Mouse (Mus musculus) intestine, embryonic 15.5 days (tissue): ENCODE data around the gene Slc22a14. TPM values are rescaled to one million over a fixed set of nuclear protein-coding genes. Genes with fewer than 3 reads are reported as not detected.
"Not testable (repeated sequence)": the region's sequence is repeated elsewhere in the genome, so short reads cannot be mapped to it uniquely, and the experiment has no call there.

ENCODE experiments used
- ATAC-seq: fragments of 200-750 bp; cut with Nextera tagmentation; 2 replicates; pipeline ENCODE4 v1.8.0; 2017; ENCODE audit warnings: moderate TSS enrichment, moderate library complexity
- H3K27ac ChIP-seq: fragments of 300-500 bp; sonication (generic); 2 replicates; pipeline ENCODE4 v1.5.1; 2015; ENCODE audit warnings: mild to moderate bottlenecking, inconsistent platforms
- H3K27me3 ChIP-seq: fragments of 300-500 bp; sonication (generic); replicated peaks from 2 replicates; pipeline ENCODE4 v1.6.1; 2015; ENCODE audit warnings: inconsistent platforms
- H3K36me3 ChIP-seq: fragments of 300-500 bp; sonication (generic); 2 replicates; pipeline ENCODE4 v1.6.1; 2015; ENCODE audit warnings: inconsistent platforms
- H3K4me1 ChIP-seq: fragments of 300-500 bp; sonication (generic); replicated peaks from 2 replicates; pipeline ENCODE4 v1.6.1; 2015; ENCODE audit warnings: inconsistent platforms
- H3K4me2 ChIP-seq: fragments of 300-500 bp; sonication (generic); replicated peaks from 2 replicates; pipeline ENCODE4 v1.6.1; 2015; ENCODE audit warnings: mild to moderate bottlenecking, inconsistent platforms
- H3K4me3 ChIP-seq: fragments of 300-500 bp; sonication (generic); replicated peaks from 2 replicates; pipeline ENCODE4 v1.5.1; 2015; ENCODE audit warnings: inconsistent platforms
- H3K9ac ChIP-seq: fragments of 300-500 bp; sonication (generic); 2 replicates; pipeline ENCODE4 v1.6.1; 2015; ENCODE audit warnings: inconsistent platforms
- H3K9me3 ChIP-seq: fragments of 300-500 bp; sonication (generic); 2 replicates; pipeline ENCODE4 v1.6.1; 2016; ENCODE audit warnings: inconsistent platforms
- whole genome bisulfite sequencing: fragments of 180-500 bp; shearing (Covaris S2); methylation state at CpG from one replicate; pipeline ENCODE4 v1.1.7; 2015; 5-methylcytosine and 5-hydroxymethylcytosine counted together
- polyA plus RNA-seq: library from polyadenylated mRNA; unstranded; fragments of >200 nt; fragmentation: Nextera tagmentation; extraction: Ambion mirVana; gene quantifications from 2 replicates; pipeline ENCODE4 v1.2.1, GENCODE M21; 2015

The Slc22a14 gene
- polyA plus RNA-seq, 1 experiment from 2014 or later = 0.06 TPM

DNA sequence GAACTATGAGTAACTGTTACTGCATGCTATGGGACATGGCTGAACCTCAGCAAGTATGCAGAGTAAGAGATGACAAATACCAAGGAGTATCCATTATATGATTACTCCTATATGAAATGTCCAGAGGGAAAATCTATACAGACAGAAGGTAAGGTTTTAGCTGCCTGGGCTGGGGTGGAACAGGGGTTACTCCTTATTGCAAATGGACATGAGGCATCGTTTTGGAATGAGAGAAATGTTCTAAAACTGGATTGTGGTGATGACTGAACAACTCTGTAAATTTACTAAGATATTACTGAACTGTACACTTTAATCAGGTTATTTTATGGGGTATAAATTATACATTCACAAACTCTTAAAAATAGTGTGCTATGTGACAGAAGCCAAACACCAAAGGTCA lies 46.5 kb downstream of the Slc22a14 start:
- Histone ChIP-seq H3K9me3 (no peaks in the 10 kb centered on the region), H3K36me3 (no peaks in the 10 kb centered on the region), H3K4me3 (no peak overlapping the region), H3K27ac (no peak overlapping the region), H3K4me2 (no peak overlapping the region), H3K27me3 (no peaks in the 10 kb centered on the region), H3K4me1 (peaks cover 7% of the 10 kb centered on the region; the same call in 1 of the 2 replicates), H3K9ac (no peak overlapping the region)
- WGBS = 96% methylated on average over 1 of the region's 1 CpGs
- ATAC-seq = no peak

DNA sequence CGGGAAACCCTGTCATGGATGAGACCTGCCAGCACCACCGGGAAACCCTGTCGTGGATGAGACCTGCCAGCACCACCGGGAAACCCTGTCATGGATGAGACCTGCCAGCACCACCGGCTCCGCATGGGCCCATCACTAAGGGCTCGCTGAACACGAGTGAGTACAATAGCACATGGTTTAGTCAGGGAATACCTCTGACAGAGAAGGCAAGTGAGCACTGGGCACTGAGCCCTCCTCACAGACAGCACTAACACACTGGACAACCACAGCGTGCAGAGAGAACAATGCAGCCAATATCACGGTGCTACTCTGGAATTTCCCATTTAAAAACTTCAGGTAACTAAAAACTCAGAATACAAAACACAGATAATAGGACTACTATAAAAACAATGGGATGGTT lies 52.3 kb downstream of the Slc22a14 start:
- H3K27ac ChIP-seq = no peak overlapping the region
- H3K9me3 ChIP-seq = no peaks in the 10 kb centered on the region
- no peaks in the 10 kb centered on the region for H3K36me3 ChIP-seq
- no peak overlapping the region for H3K4me2 ChIP-seq
- H3K27me3 ChIP-seq = no peaks in the 10 kb centered on the region
- no peak overlapping the region for H3K4me3 ChIP-seq
- 91% methylated on average over 10 of the region's 10 CpGs for WGBS
- no peaks in the 10 kb centered on the region for H3K4me1 ChIP-seq
- no peak overlapping the region for H3K9ac ChIP-seq
- no peak for ATAC-seq

DNA sequence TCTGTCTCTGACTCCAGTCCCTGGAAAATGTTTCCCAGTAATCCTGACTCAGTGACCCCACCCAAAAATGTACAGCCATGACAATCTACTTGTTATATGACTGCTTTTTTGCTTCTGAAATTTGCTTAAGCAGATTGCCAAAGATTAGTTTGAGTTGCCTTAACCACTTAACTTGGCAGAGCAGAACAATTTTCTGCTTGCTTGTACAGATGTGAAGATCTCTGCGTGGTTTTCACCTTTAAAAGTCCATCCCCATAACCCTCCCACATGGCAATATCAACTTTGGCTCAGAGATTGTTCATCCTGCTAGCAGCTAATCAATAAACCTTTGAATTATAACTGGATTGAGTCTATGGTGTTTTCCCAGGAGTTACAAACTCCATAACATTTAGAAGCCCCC lies 56.3 kb downstream of the Slc22a14 start:
- no peaks in the 10 kb centered on the region for H3K4me1 ChIP-seq
- no peak overlapping the region for H3K4me2 ChIP-seq
- no peak overlapping the region for H3K4me3 ChIP-seq
- no peak overlapping the region for H3K27ac ChIP-seq
- no peaks in the 10 kb centered on the region for H3K36me3 ChIP-seq
- no peaks in the 10 kb centered on the region for H3K27me3 ChIP-seq
- no peak overlapping the region for H3K9ac ChIP-seq
- WGBS = 89% methylated on average over 1 of the region's 1 CpGs
- no peaks in the 10 kb centered on the region for H3K9me3 ChIP-seq
- no peak for ATAC-seq

GRCm38 (mm10) chr9:119305863-119306262 lies 59.5 kb downstream of the Slc22a14 start:
- no peak overlapping the region for H3K9ac ChIP-seq
- H3K4me3 ChIP-seq = no peak overlapping the region
- no peak for ATAC-seq
- no peaks in the 10 kb centered on the region for H3K9me3 ChIP-seq
- WGBS = 84% methylated on average over 7 of the region's 7 CpGs
- no peaks in the 10 kb centered on the region for H3K27me3 ChIP-seq
- no peak overlapping the region for H3K4me2 ChIP-seq
- H3K4me1 ChIP-seq = no peaks in the 10 kb centered on the region
- H3K27ac ChIP-seq = no peak overlapping the region
- H3K36me3 ChIP-seq = 0 out of 2 replicates have a peak, but pooled peaks cover 2% of the 10 kb centered on the region

DNA sequence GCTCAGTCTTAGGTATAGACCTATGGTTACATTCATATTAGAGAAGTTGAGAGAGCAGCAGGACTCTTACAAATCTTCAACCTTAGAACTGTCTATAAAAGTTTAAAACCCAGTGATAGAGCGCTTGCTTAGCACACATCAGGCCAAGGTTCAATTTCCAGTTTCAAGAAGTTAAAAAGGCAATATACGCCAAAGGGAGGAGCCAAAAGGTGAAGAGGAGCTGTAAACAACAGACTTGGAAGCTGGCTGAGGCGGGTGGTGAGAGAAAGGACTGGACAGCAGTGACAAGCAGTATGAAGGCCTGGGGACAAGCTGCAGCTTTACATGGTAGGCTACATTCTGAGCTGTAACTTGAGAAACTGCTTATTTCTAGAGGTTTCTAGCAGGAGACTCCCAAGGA lies 66.8 kb downstream of the Slc22a14 start:
- H3K4me3 ChIP-seq = no peak overlapping the region
- no peak overlapping the region for H3K4me2 ChIP-seq
- WGBS = 72% methylated on average over 3 of the region's 3 CpGs
- no peaks in the 10 kb centered on the region for H3K27me3 ChIP-seq
- H3K4me1 ChIP-seq = 0 out of 2 replicates have a peak, but pooled peaks cover 4% of the 10 kb centered on the region
- H3K9me3 ChIP-seq = no peaks in the 10 kb centered on the region
- 0 out of 2 replicates have a peak, but pooled peaks cover 2% of the 10 kb centered on the region for H3K36me3 ChIP-seq
- peak; percentile 61 for ATAC-seq
- H3K9ac ChIP-seq = no peak overlapping the region
- no peak overlapping the region for H3K27ac ChIP-seq

DNA sequence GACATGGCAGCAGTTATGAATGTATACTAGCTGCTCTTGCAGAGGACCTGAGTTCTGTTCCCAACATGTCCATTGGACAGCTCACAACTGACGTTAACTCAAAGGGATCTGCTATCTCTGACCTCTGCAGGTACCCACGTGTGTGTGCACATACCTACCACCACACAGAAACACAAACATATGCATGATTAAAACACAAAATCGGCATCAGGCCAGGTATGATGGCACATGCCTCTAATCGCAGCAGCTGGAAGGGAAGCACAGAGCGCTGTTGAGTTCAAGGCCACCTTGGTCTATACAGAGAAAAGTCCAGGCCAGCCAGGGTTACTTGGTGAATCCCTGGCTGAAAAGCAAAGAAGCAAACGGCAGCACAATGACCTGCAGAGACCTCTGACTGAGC lies 67.7 kb downstream of the Slc22a14 start:
- Histone ChIP-seq H3K4me1 (0 out of 2 replicates have a peak, but pooled peaks cover 4% of the 10 kb centered on the region), H3K9me3 (no peaks in the 10 kb centered on the region), H3K4me2 (no peak overlapping the region), H3K36me3 (0 out of 2 replicates have a peak, but pooled peaks cover 2% of the 10 kb centered on the region), H3K27ac (no peak overlapping the region), H3K27me3 (no peaks in the 10 kb centered on the region), H3K9ac (no peak overlapping the region), H3K4me3 (no peak overlapping the region)
- 79% methylated on average over 6 of the region's 6 CpGs for WGBS
- ATAC-seq = no peak

GRCm38 (mm10) chr9:119290791-119291190 lies 74.6 kb downstream of the Slc22a14 start:
- Histone ChIP-seq H3K9ac (no peak overlapping the region), H3K4me1 (no peaks in the 10 kb centered on the region), H3K27me3 (no peaks in the 10 kb centered on the region), H3K4me2 (no peak overlapping the region), H3K36me3 (no peaks in the 10 kb centered on the region), H3K27ac (no peak overlapping the region), H3K4me3 (no peak overlapping the region), H3K9me3 (no peaks in the 10 kb centered on the region)
- 94% methylated on average over 3 of the region's 3 CpGs for WGBS
- no peak for ATAC-seq

DNA sequence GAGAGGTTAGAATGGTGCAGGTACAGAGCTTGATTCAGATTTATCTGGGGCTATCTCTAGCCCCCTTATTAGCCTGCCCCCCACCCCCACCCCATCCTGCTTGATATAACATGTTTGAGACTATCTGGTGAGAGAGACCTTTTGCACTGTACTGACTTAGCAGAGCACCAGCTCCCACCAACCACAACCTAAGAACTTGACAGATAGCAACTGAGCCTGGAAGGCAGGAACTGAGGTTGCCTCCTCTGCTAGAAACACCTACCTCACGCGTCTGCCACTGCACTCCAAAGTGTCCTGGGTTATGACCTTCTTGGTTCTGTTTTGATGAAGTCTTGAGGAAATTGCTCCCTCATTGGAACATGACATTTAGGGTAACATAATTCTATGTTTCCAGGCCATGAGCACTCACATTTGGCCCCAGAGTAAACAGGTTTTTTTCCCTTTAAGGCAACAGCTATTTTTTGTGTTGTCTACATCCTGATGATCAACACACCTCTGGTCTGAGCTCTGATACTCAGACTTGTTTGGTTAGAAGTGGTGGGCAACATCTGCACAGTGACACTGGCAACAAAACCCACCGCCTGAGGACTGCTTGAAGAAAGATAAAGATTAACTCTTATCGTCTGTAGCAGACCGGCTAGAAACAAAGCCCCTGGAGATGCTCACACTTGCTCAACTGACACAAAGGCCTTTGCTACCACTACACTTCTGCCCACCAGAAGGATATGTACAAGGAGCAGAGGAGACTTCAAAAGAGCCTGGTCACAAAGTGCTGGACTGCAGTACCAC lies 84.3 kb downstream of the Slc22a14 start:
- Histone ChIP-seq H3K4me2 (no peak overlapping the region), H3K27me3 (no peaks in the 10 kb centered on the region), H3K9ac (no peak overlapping the region), H3K9me3 (no peaks in the 10 kb centered on the region), H3K36me3 (no peaks in the 10 kb centered on the region), H3K4me3 (no peak overlapping the region), H3K4me1 (no peaks in the 10 kb centered on the region), H3K27ac (no peak overlapping the region)
- 72% methylated on average over 5 of the region's 5 CpGs for WGBS
- ATAC-seq = no peak

- Histone ChIP-seq H3K4me3 (no peak overlapping the region), H3K36me3 (no peaks in the 10 kb centered on the region), H3K9ac (no peak overlapping the region), H3K27ac (no peak overlapping the region), H3K4me1 (no peaks in the 10 kb centered on the region), H3K9me3 (no peaks in the 10 kb centered on the region), H3K4me2 (no peak overlapping the region), H3K27me3 (no peaks in the 10 kb centered on the region)
- no peak for ATAC-seq
- WGBS = 93% methylated on average over 5 of the region's 5 CpGs
Measured at GRCm38 (mm10) chr9:119278031-119278430, 87.3 kb downstream of the Slc22a14 start.

DNA sequence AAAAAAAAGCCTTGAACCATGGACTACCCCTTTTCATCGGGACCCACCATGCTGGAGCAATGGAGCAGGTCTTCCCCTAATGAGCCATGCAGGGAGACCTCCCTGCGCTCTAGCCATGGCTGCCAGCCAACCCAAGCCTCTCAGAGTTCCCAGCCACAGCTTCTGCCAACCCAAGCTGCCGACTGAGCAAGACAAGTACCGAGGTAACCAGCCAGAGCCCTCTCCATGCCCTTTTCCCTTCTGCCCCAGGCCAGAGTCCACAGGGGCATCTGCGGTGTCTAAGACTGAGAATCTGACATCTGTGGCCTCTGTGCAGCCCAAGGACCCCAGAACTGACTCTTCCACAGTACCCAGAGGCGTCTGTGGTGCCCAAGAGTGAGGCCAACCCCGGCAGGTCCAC lies 89.0 kb downstream of the Slc22a14 start:
- H3K4me3 ChIP-seq = no peak overlapping the region
- no peak overlapping the region for H3K4me2 ChIP-seq
- no peak for ATAC-seq
- no peaks in the 10 kb centered on the region for H3K9me3 ChIP-seq
- no peak overlapping the region for H3K9ac ChIP-seq
- no peaks in the 10 kb centered on the region for H3K4me1 ChIP-seq
- H3K27me3 ChIP-seq = no peaks in the 10 kb centered on the region
- H3K36me3 ChIP-seq = no peaks in the 10 kb centered on the region
- WGBS = 91% methylated on average over 7 of the region's 7 CpGs
- H3K27ac ChIP-seq = no peak overlapping the region

DNA sequence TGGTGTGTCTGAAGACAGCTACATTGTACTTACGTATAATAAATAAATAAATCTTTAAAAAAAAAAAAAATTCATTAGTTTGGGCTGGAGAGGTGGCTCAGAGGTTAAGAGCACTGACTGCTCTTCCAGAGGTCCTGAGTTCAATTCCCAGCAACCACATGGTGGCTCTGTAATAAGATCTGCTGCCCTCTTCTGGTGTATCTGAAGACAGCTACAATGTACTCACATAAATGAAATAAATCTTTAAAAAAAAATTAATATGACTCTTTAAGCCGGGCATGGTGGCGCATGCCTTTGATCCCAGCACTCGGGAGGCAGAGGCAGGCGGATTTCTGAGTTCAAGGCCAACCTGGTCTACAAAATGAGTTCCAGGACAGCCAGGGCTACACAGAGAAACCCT lies 90.5 kb downstream of the Slc22a14 start:
- ATAC-seq = not testable (repeated sequence)

GRCm38 (mm10) chr9:119271496-119271895 lies 93.9 kb downstream of the Slc22a14 start:
- Histone ChIP-seq H3K27me3 (no peaks in the 10 kb centered on the region), H3K4me1 (no peaks in the 10 kb centered on the region), H3K27ac (no peak overlapping the region), H3K4me3 (no peak overlapping the region), H3K4me2 (no peak overlapping the region), H3K36me3 (0 out of 2 replicates have a peak, but pooled peaks cover 8% of the 10 kb centered on the region), H3K9me3 (no peaks in the 10 kb centered on the region), H3K9ac (no peak overlapping the region)
- WGBS = 65% methylated on average over 4 of the region's 4 CpGs
- ATAC-seq = 0 out of 2 replicates have a peak, but pooled peaks have one; percentile 31

More for the DNA sequence above, 90.5 kb downstream of the Slc22a14 start:
- not testable (repeated sequence) for H3K4me2 ChIP-seq, H3K27ac ChIP-seq, H3K4me1 ChIP-seq, H3K27me3 ChIP-seq, H3K4me3 ChIP-seq, H3K9me3 ChIP-seq, H3K36me3 ChIP-seq, H3K9ac ChIP-seq
- 89% methylated on average over 5 of the region's 5 CpGs for WGBS

GRCm38 (mm10) chr9:119268588-119269145 lies 96.7 kb downstream of the Slc22a14 start:
- Histone ChIP-seq H3K9ac (no peak overlapping the region), H3K4me1 (no peaks in the 10 kb centered on the region), H3K4me2 (no peak overlapping the region), H3K4me3 (no peak overlapping the region), H3K9me3 (no peaks in the 10 kb centered on the region), H3K27me3 (no peaks in the 10 kb centered on the region), H3K27ac (no peak overlapping the region), H3K36me3 (peaks cover 12% of the 10 kb centered on the region; the same call in 1 of the 2 replicates)
- WGBS = 92% methylated on average over 11 of the region's 11 CpGs
- ATAC-seq = no peak
